Mouse (Mus musculus): ENCODE measurements around the gene Doc2g.

- TF ChIP-seq CTCF (IDR thresholded peaks at IDR 0.05; ENCODE audit: borderline replicate concordance, extremely low read depth, insufficient read depth, insufficient read length): no peak
- no peak for TF ChIP-seq POLR2A (IDR thresholded peaks at IDR 0.05; ENCODE audit: borderline replicate concordance, extremely low read depth, insufficient read depth, insufficient read length, poor library complexity, severe bottlenecking)
Observed at GRCm38 (mm10) chr19:4051016-4051415, 47.9 kb downstream of the Doc2g start.

Data from brain, embryonic 14.5 days (tissue).